Mouse (Mus musculus) testis, postnatal 14 days (tissue): ENCODE data around the gene Eftud2.
A peak's percentile ranks its signal among the peaks of the same experiment; 100 is the strongest.

Source experiments
- DNase-seq: peaks from one replicate; pipeline ENCODE4 v3.0.0; 2021; ENCODE audit warnings: low spot score

Eftud2 gene

DNA sequence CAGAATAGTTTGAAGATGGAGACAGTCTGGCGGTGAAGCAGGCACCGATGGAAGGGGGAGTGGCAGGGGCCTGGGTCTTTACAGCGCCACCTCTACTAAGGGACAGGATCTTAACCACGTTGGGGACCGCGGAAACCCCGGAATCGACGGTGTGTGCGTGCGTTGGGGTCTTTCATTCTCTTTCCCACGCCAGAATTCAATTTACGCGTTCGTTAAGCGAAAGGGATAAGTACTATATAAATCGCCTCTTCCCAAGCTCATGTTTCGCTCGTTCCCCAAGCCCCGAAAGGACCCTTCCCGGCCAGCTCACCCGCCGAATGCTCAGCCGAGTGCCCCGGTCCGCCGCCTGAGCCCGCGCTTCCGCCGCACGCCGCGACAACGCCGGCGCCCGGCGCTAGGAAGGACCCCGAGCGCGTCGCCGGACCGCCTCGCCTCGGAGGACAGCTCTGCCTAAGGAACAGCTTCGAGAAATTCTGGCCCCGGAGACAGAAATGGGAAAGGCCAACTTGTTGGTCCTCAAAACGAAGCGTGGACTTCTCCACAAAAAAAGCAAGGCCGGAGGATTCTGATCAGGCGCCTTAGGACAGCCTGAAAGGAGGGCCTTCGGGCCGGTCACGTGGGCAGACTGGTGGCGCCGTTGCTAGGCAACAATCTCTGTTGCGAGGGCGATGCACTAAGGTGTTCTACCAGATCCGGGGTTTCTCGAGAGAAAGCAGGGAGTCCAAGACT is at the start of gene Eftud2, which contains the start of gene Ccdc103:
Eftud2 (minus strand) TSS at position 401 of the 729 bp plus-strand sequence.
Ccdc103 (plus strand) TSS at position 620 of the 729 bp plus-strand sequence.
- DNase-seq: peak; percentile 92

DNA sequence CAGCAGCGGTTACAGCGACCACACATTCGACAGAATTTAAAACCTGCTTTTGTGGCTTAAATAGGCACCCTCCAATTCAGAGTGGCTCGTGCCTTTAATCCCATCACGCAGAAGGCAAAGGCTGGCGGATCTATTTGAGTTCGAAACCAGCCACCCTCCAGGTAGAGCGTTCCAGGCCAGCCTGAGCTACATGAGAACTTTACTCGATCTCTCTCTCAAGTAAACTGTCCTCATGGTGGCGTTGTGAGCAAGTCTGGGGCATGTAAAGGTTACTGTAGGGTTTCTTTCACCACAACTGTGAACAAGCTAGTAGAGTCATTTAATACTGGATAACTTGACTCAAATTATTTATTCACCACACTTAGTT is 44.5 kb upstream of the Eftud2 start:
- no peak for DNase-seq

DNA sequence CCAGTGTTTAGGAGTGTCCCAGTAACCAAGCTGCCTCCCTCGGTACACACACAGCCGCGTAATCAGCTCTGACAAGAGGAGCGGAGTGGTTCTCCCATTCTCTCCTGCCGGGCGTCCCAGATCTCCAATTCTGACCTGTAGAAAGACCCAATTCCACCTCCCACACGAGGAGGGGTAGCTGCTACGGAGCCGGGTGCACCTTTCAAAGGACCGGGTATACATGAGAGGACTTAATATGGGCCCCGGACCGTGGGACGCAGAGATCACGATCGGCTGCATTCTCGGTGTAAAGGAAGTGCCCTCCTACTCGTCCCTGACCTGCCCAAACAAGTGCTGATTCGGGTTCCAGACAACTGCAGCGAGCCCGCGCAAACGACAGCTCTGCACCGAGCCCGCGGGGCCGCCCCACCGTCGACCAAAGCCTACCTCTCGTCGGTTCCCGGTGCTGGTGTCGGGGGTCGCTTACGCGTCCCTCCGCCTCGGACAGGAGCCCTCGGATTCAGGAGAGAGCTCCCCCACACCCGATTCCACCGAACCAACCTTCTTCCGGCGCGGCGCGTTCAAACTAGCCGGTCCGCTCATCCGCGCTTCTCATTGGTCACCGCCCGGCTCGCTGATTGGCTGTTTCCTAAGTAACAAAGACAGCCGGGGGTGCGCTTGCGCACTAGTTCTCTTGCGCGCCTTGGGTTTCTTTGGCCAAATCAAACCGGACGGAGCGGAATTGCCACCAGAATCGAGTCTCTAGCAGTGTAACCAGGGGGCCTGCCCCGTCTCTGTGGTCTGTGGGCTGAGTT is 44.0 kb upstream of the Eftud2 start, which contains the start of gene Kif18b:
Kif18b (minus strand) TSS at position 568 of the 794 bp plus-strand sequence.
- DNase-seq: peak; percentile 96

DNA sequence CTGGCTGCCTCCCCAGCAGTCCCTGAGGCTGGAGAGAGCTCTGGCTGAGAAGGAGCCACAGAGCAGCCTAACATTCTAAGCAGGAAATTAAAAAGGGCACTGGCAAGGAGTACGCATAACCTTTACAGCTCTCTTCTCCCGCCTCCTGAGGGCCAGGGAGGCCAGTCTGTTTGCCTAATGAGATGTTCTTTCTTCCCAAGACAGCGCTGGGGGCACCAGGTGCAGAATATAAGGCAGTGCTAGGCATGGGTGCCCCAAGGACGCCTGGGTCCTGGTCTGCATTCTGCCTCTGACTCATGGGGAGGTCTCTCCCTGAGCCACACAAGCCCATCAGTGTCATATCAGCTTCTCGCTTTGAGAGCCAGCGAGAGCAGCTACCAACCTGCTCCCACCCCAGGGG is 40.7 kb upstream of the Eftud2 start:
- no peak for DNase-seq

DNA sequence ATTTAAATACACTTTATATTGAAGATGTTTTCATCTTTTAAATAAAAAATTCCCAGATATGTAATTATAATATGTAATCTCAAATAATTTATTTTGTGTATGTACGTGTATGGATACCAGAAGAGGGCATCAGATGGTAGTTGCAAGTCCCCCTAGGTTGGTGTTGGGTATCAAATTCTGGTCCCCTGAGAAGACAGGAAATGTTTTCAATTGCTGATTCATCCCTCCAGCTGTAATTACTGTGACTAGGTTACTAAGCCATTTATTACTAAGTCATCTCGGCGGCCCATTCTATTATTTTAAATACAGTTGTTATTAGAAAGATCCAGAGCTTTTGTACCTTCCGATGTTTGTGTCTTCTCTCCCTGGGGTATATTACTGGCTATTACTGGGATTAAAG is 37.3 kb upstream of the Eftud2 start:
- no peak for DNase-seq

DNA sequence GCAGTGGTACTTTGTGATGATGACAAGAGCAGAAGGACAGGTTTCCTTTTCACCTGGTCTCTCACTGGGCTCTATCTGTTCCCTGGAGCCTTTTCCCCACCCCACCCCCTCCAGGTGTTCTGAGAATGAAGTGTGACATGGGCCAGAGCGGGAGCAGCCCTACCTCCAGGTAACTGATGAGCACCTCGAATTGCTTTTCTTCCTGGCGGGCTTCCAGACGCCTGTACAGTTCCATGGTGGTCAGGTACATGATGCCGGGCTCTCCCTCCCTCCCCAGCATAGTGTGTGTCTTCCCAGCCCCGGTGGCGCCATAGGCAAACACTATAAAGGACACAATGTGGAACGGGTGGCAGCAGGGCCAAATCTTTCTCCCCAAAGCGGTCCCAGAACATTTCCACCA is 34.6 kb upstream of the Eftud2 start:
- no peak for DNase-seq

DNA sequence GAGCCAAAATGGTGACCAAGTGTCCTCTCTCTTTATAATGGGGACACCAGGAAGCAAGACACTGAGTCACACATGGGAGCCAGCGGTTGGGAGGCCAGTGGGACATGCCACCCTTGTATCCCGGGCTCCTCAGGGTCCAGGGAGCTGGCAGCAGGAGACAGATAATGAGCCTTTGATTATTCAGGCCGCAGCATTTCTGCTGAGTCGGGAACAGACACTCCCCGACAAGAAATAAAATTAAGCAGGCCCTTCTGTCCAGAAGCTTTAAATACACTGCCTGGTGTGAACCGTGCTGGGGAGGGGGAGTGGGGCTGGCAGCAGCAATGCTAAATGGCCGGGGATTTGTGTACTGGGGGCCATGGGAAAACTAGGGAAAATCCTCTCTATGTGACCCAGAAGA is 30.6 kb upstream of the Eftud2 start:
- DNase-seq: no peak

DNA sequence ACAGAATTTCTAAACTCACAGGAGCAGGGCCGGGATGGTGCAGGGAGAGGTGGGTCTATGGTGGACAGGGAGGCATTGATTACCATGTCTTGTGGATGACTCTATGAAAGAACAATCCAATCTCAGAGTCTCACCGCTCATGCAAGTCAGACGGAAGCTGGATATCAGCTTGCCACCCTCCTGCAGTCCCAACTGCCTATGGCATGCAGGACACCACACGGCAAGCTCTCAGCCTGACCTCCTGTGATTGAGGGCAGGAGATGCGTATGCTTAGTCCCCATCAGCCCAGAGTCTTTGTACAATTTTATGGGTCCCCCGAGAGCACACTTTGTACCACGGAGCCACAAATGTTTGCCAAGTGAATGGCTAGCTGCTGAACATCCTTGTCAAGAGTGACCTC is 22.9 kb upstream of the Eftud2 start:
- DNase-seq: no peak

DNA sequence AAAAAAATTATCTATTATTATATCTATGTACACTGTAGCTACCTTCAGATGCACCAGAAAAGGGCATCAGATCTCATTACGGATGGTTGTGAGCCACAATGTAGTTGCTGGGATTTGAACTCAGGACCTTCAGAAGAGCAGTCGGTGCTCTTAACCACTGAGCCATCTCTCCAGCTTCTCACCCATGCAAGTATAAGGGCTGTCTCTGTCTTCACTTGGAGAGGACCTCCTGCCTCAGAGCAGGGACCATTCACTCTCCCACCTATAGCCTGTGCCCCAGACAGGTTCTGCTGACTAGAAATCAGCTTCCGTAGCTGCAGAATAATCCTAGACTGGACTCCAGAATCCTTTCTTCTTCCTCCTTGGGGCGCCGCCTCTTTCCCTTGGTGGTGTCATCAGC is 21.3 kb upstream of the Eftud2 start:
- DNase-seq: no peak

DNA sequence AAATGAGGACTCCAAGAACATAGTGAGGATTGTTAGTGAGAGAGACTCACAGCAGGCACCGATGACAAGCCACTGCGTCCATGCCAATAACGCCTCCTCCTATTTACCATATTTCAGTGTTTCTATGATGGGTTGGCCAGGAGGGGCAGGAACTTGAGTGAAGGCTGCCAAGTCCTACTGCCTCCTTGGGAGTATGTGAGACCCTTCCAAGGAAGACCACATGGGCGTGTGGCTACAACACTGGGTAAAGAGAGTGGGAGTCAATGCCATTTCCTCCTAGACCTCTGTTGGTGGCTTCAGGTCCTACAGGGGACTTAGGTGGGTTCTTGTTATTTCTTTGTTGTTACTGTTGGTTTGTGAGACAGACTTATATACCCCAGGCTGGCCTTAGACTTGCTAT is 20.4 kb upstream of the Eftud2 start:
- no peak for DNase-seq

DNA sequence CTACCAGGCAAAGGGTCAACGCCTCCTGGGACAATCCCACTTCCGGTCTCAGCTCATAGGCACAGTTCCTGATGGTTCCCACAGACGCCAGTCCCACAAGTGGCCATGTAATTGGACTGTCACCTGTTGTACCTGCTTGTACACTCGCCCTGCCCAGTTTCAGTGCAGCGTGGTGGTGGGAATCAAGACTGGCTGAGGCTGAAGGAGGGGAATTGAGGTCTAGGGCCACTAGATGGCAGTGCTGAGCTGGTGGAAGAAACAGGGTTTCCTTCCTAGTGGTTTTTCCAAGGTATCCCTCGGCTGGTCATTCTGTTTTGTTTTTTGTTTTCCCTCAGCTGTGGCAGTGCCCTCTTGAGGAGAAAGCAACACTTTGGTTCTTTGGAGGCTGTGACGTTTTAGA is 20.0 kb upstream of the Eftud2 start, which contains the start of gene Gfap:
Gfap (minus strand) TSS at position 150 of the 400 bp plus-strand sequence.
- DNase-seq: peak; percentile 51

DNA sequence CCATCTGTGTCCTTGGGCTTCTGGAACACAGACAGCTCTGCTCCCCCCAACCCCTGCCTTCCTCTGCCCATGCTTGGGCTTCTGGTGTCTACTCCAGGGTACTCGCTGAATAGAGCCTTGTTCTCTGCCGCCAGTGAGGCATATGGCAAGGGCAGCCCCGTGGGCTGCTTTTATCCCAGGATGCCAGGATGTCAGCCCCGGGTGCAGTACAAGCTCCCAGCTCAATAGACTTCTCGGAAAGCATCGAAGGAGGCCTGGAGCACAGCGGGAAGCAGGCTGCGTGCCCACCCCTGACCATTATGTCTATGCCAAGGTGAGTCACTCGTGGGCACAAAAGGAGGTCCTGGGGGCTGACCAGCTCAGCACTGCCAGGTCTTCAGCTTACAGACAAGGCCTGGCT is 17.6 kb upstream of the Eftud2 start:
- DNase-seq: no peak

DNA sequence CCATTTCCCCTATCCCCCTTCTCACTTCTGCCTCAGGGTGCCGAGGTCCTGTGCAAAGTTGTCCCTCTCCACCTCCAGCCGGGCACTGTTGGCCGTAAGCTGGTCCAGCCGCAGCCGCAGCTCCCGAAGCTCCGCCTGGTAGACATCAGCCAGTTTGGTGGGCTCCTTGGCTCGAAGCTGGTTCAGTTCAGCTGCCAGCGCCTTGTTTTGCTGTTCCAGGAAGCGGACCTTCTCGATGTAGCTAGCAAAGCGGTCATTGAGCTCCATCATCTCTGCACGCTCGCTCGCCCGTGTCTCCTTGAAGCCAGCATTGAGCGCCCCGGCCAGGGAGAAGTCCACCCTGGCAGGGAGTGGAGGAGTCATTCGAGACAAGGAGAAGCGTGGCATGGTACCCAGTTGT is 15.9 kb upstream of the Eftud2 start:
- no peak for DNase-seq

DNA sequence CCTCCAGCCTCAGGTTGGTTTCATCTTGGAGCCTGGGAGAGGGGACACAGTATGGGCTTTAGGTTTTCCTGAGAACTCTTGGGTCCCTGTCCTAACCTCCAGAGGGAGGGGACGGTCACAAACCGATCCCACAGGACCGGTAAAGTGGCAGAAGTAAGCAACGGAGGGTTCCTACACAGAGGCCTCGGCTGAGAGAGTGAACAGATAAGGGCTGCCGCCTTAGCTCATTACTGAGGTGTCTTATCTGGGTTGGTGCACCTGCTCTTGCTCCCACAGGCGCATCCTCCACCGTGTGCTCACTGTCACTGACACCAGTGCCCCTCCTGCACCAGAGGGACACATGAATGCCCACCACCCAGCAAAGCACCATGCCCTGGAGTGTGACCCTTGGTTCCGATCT is 15.0 kb upstream of the Eftud2 start:
- DNase-seq: no peak

DNA sequence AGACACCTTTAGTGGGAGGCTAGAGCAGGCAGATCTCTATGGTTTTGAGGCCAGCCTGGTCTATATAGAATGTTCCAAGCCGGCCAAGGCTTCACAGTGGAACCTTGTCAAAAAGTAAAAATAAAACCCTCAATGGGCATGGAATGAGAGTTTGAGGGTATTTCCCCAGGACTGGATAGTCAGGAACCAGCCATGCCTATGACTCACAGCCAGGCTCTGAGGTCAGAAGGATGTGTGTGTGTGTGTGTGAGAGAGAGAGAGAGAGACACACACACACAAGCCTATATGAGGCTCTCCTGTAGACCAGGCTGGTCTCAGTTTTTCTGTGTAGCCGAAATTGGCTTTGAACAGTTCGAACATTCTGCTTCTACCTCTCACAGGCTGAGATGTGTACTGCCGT is 13.9 kb upstream of the Eftud2 start:
- DNase-seq: no peak

DNA sequence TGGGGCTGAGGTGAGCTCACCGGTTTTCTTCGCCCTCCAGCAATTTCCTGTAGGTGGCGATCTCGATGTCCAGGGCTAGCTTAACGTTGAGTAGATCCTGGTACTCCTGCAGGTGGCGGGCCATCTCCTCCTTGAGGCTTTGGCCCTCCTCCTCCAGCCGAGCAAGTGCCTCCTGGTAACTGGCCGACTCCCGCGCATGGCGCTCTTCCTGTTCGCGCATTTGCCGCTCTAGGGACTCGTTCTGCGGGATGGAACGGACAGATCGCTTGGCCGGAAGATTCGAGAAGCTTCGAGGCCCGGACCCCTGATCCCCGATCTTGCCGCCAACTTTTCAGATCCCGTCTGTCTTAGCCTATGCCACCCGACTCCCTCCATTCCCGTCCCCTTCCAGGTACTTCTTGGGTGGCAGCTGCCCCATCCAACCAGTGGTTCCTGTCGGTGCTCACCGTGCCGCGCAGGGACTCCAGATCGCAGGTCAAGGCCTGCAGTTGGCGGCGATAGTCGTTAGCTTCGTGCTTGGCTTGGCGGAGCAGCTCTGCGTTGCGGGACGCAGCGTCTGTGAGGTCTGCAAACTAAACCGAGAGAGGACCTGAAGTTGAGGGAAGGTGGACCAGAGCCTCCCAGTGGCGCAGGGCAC is 12.3 kb upstream of the Eftud2 start:
- DNase-seq: peak; percentile 78

DNA sequence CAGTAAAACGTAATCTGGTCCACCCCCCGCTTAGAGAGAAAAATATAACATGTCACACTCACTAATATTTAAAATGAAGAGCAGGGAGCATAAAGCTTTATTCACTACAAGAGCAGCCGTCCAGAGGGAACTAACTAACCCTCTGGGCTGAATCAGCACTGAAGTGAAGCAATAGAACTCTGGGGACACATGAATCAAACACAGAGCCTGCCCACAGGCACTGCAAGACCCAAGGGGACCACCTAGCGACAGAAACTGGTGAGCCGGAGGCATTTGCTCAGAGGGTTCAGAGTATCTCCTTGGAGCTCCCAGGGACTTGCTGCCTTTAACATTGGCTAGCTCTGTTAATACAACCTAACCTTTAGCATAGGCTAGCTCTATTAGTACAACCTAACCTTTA is 9.3 kb upstream of the Eftud2 start:
- no peak for DNase-seq

DNA sequence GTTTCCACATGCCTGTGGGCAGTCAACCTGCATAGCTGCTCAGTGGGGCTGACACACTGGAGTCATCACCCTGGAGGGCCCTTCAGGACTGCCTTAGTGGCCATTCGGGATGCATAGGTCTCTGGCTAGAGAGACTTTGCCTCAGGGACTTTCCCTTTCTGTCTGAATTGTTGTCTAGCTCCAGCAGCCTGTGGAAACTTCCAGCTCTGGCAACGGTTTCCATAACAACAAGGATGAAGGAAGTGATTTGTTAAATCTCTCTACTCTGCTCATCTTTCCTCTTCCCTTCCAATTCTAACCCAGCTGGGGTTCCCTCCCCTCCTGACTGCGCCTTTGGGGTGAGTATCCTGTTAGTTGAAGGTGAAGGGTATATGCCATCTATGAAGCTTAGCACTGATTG is 7.3 kb upstream of the Eftud2 start:
- no peak for DNase-seq

DNA sequence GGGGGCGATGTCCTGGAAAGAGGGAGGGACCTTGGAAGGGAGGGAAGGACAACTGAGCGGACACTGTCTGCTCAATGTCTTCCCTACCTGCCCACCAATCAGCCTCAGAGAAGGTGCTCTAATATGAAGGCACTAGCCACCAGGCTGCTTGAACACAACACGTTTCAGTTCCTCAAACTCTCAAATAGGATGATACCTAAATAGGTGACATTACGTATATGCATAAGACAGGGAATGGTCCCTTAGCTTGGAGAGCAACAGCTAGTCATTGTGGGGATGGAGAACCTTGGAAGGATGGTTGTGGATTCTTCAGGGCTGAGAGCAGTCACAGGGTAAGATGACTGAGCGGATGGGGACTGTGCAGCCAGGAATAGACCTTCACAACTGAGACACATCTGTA is 6.6 kb upstream of the Eftud2 start:
- DNase-seq: no peak

DNA sequence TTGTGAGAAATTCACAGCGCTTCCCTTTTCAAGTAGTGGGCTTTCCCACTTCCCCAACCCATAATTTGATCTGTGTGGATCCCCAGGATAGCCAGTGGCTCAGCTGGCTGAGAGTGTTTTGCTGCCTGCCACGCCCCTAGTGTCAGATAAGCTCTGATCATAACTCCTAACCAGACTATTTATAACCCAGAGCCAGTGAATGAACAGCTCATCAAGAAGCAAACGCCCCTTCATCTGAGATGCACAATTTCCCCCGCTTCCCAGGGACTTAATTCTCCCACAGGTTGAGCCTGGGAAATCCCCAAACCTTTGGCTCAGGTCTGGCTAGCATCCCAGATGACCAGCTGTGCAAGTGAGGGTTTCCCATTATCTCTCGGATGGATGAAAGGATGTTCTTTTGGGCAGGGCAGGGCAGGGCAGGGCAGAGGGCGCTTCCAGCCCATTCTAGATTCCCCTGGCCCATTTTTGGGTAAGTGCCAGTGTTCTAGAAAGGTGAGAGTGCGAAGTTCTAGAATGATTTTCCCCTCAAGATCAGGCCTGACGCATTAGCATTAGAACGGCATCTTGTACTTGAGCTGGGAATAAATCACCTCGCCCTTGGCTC is 3.9 kb upstream of the Eftud2 start, which contains the start of gene Fam187a:
Fam187a (plus strand) TSS at position 554 of the 604 bp plus-strand sequence.
- no peak for DNase-seq

DNA sequence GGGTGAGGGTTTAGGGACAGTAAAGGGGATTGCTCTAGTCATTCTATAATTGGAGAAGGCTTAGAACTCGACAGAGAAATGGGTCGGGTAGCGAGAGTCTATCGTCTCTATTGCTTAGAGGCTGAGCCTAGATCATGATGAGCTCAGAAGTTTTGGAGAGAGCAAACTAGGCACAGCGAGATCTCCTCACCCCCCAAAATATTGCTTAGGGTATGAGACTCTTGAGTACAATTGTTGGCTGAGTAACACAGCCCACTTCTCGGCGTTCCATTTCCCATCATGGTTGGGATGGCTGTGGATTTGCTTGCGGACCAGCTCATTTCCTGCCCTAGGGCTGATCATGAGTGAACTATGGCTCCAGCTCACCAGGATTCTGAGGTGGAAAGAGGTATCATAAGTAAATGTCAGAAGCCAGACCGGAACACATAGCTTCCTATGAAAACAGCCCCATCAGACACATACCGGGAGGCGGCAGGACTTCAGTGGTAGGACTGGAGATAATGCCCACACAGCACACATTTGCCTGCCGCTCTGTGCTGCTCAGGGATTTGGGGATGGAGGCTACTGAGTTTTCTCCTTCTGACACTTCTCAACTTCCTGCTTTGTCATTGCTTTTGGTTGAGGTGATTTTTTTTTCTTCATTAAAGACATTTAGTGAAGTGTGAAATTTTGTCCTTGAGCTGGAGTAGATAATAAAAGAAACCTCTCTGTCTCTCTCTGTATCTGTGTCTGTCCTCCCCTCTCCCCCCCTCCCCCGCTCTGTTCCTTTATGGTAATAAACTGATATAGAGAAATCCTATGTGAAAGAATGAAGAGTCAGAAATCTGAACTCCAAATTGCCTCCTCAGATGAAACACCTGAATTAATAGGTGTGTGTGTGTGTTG is 771 bp upstream of the Eftud2 start:
- DNase-seq: no peak
